Mouse (Mus musculus): ENCODE measurements around the gene Ccnd3. TPM values are rescaled to one million over a fixed set of nuclear protein-coding genes. Genes with fewer than 3 reads are reported as not detected.
"Not testable (repeated sequence)": the region's sequence is repeated elsewhere in the genome, so short reads cannot be mapped to it uniquely, and the experiment has no call there.

Ccnd3 gene
- total RNA-seq, 2 experiments from 2014 or later, result 328 to 506 TPM

- no peak for DNase-seq (ENCODE audit: low spot score in 2 of 2)
Measured at GRCm38 (mm10) chr17:47479887-47480286, 25.0 kb upstream of the Ccnd3 start.

- peak; percentile 37 to 71 for DNase-seq (ENCODE audit: low spot score in 2 of 2)
Measured at GRCm38 (mm10) chr17:47482401-47482800, 22.4 kb upstream of the Ccnd3 start.

GRCm38 (mm10) chr17:47484241-47484921 is 20.5 kb upstream of the Ccnd3 start:
- DNase-seq (ENCODE audit: low spot score in 2 of 2), result no peak

- DNase-seq (ENCODE audit: low spot score in 2 of 2), result no peak
Measured at GRCm38 (mm10) chr17:47484993-47485392, 19.9 kb upstream of the Ccnd3 start.

GRCm38 (mm10) chr17:47485791-47486190 is 19.1 kb upstream of the Ccnd3 start:
- no peak for DNase-seq (ENCODE audit: low spot score in 2 of 2)

- no peak for DNase-seq (ENCODE audit: low spot score in 2 of 2)
Measured at GRCm38 (mm10) chr17:47490791-47491190, 14.1 kb upstream of the Ccnd3 start.

GRCm38 (mm10) chr17:47492731-47493130 is 12.1 kb upstream of the Ccnd3 start:
- DNase-seq (ENCODE audit: low spot score in 2 of 2), result no peak

GRCm38 (mm10) chr17:47493653-47494052 is 11.2 kb upstream of the Ccnd3 start:
- DNase-seq (ENCODE audit: low spot score in 2 of 2), result no peak

- no peak for DNase-seq (ENCODE audit: low spot score in 2 of 2)
Measured at GRCm38 (mm10) chr17:47494132-47494531, 10.7 kb upstream of the Ccnd3 start.

- no peak for DNase-seq (ENCODE audit: low spot score in 2 of 2)
Measured at GRCm38 (mm10) chr17:47501531-47501930, 3.3 kb upstream of the Ccnd3 start.

- DNase-seq (ENCODE audit: low spot score in 2 of 2), result peak; percentile 87 to 89
Measured at GRCm38 (mm10) chr17:47501946-47502706, 2.7 kb upstream of the Ccnd3 start, which contains the start of gene Taf8. Gene Taf8, minus strand, starts transcription at chr17:47502292.

- DNase-seq (ENCODE audit: low spot score in 2 of 2), result not testable (repeated sequence)
Measured at GRCm38 (mm10) chr17:47502707-47503045, 2.2 kb upstream of the Ccnd3 start.

GRCm38 (mm10) chr17:47503689-47504088 is 1.2 kb upstream of the Ccnd3 start:
- DNase-seq (ENCODE audit: low spot score in 2 of 2), result no peak

GRCm38 (mm10) chr17:47504228-47504627 is 623 bp upstream of the Ccnd3 start:
- no peak for DNase-seq (ENCODE audit: low spot score in 2 of 2)

- DNase-seq (ENCODE audit: low spot score in 2 of 2), result no peak
Measured at GRCm38 (mm10) chr17:47505566-47505965, 715 bp downstream of the Ccnd3 start.

- no peak for DNase-seq (ENCODE audit: low spot score in 2 of 2)
Measured at GRCm38 (mm10) chr17:47506042-47506441, 1.2 kb downstream of the Ccnd3 start.

- no peak for DNase-seq (ENCODE audit: low spot score in 2 of 2)
Measured at GRCm38 (mm10) chr17:47506697-47507096, 1.8 kb downstream of the Ccnd3 start.

- no peak for DNase-seq (ENCODE audit: low spot score in 2 of 2)
Measured at GRCm38 (mm10) chr17:47507523-47507922, 2.7 kb downstream of the Ccnd3 start.

- peak; percentile 85 to 89 for DNase-seq (ENCODE audit: low spot score in 2 of 2)
Measured at GRCm38 (mm10) chr17:47508012-47508608, 3.3 kb downstream of the Ccnd3 start.

GRCm38 (mm10) chr17:47509031-47509705 is 4.3 kb downstream of the Ccnd3 start:
- DNase-seq (ENCODE audit: low spot score in 2 of 2), result no peak

All from adrenal gland, adult 18-20 months (tissue).